Mouse (Mus musculus) embryonic fibroblast, embryonic 13.5 days (primary cell): ENCODE measurements around the gene Atp11c. TPM values are rescaled to one million over a fixed set of nuclear protein-coding genes. Genes with fewer than 3 reads are reported as not detected.

Source experiments
- H3K27ac ChIP-seq: 2 replicates; pipeline ENCODE4 v1.5.1; 2012; ENCODE audit warnings: low read length, control low read depth, inconsistent platforms; ENCODE audit not compliant: insufficient read depth
- H3K4me1 ChIP-seq: 2 replicates; pipeline ENCODE4 v1.6.1; 2011; ENCODE audit warnings: low read length; ENCODE audit not compliant: control insufficient read depth, insufficient read depth
- H3K4me3 ChIP-seq: 2 replicates; pipeline ENCODE4 v1.5.1; 2011; ENCODE audit warnings: mild to moderate bottlenecking, control low read depth, low read length; ENCODE audit not compliant: insufficient read depth
- CTCF ChIP-seq: IDR thresholded peaks from 2 replicates; pipeline ENCODE4 v1.5.1; 2011; ENCODE audit warnings: mild to moderate bottlenecking, control low read depth, low read length, moderate library complexity, borderline replicate concordance; ENCODE audit not compliant: insufficient read depth
- POLR2A ChIP-seq: IDR thresholded peaks from 2 replicates; pipeline ENCODE4 v1.6.1; 2011; ENCODE audit warnings: low read depth, mild to moderate bottlenecking, control low read depth, low read length, moderate library complexity
- polyA plus RNA-seq: library from polyadenylated mRNA; stranded (reverse); fragments of >200 nt; gene quantifications from 2 replicates; pipeline ENCODE4 v1.2.4, GENCODE M21; 2011; ENCODE audit warnings: low read depth; ENCODE audit not compliant: missing spikeins, insufficient read length

Atp11c gene
- 10.4 and 14.0 TPM in 2 replicates for polyA plus RNA-seq

DNA sequence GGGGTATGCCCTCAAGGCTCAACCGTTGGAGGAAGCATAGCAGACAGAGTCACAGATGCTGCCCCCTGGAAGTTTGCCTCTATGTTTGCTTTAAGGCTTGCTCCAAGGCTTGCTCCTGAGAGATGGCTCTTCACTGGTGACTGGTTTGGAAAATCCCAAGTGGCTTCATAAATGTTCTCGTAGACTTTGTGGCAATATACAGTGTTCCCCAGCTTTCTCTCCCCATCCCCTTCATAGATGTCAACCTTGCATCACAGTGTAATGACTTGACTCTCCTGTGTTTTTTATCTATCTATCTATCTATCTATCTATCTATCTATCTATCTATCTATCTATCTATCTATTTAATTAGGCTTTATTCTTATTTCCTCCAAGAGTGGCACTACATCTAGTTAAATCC lies at the start of gene Atp11c:
TSS of gene Atp11c (minus strand) at position 101 of the 400 bp plus-strand sequence.
- H3K4me1 ChIP-seq, result no peaks in the 10 kb centered on the region
- H3K4me3 ChIP-seq, result no peak within 1 kb of the TSS
- TF ChIP-seq POLR2A, result no peak
- no peak within 1 kb of the TSS for H3K27ac ChIP-seq

GRCm38 (mm10) chrX:60609202-60609601 lies 16.7 kb upstream of the Atp11c start:
- Histone ChIP-seq H3K27ac (no peak overlapping the region), H3K4me1 (no peaks in the 10 kb centered on the region), H3K4me3 (no peak overlapping the region)
- no peak for TF ChIP-seq CTCF
- no peak for TF ChIP-seq POLR2A

DNA sequence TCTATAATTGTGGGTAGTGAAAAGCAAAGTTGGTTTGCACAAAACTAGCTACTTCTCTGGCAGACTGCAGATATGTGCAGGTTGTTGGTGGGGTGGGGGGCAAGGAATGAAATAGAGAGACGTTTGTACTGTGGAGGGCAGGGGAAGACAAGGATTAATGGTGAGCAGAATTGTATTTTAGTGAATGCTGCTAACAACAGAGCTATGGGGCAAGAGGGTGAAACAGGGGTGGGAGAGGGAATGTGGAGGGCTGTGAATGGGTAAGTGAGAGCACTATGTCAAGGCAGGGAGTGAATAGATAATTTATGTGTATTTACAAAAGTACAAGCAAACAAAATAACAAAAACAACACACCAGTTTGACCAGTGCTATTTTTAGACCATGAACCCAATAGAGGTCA lies 22.0 kb downstream of the Atp11c start:
- H3K27ac ChIP-seq, result no peak overlapping the region
- H3K4me3 ChIP-seq, result no peak overlapping the region
- no peaks in the 10 kb centered on the region for H3K4me1 ChIP-seq
- TF ChIP-seq CTCF, result no peak
- TF ChIP-seq POLR2A, result no peak

DNA sequence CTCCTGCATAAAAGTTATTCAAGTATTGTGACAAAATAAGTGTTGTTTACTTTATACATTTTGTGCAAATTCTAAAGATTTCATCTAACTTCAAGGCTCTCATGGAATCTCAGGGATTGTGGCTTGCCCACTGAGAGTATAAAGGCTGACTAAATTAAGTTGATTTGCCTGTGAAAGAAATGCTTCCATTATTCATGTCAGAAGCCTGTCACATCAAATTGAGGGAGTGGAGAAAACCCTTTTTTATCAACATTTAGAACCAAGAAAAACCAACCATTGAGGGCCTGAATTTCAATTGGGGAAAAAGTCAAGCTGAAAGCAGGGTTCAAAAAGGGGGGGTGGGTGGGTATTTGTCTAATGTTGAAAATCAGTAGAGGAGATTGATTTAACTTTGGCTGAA lies 23.5 kb downstream of the Atp11c start:
- H3K4me3 ChIP-seq, result no peak overlapping the region
- no peak overlapping the region for H3K27ac ChIP-seq
- H3K4me1 ChIP-seq, result no peaks in the 10 kb centered on the region
- TF ChIP-seq POLR2A (no peak), CTCF (no peak)

DNA sequence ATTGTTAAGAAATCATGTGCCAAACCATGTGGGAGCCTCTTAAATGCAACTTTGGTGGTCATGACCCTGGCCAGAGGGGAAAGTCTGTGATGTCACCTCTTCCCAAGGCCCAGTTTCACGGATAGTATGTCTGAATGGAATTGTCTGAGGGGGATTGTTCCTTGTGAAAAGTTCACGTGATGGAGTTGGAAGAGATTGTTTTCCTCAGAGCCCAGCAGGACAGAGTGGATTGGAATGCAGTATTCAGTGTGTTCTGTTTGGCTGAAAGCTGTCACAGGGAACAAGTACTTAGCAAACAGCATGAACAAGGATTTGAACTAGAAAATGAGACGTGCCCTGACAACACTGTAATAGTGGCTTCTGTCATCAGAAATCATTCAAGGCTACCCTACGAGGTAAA lies 37.3 kb downstream of the Atp11c start:
- Histone ChIP-seq H3K27ac (no peak overlapping the region), H3K4me1 (no peaks in the 10 kb centered on the region), H3K4me3 (no peak overlapping the region)
- no peak for TF ChIP-seq POLR2A

- peak overlapping the region; percentile 58 for H3K4me3 ChIP-seq
- no peak for TF ChIP-seq POLR2A
- no peak for TF ChIP-seq CTCF
- H3K27ac ChIP-seq, result no peak overlapping the region
- no peaks in the 10 kb centered on the region for H3K4me1 ChIP-seq
Observed at GRCm38 (mm10) chrX:60547444-60548304, 44.8 kb downstream of the Atp11c start.

GRCm38 (mm10) chrX:60547098-60547443 lies 45.4 kb downstream of the Atp11c start:
- TF ChIP-seq CTCF (no peak), POLR2A (no peak)
- no peaks in the 10 kb centered on the region for H3K4me1 ChIP-seq
- no peak overlapping the region for H3K27ac ChIP-seq
- H3K4me3 ChIP-seq, result peak overlapping the region; percentile 58

GRCm38 (mm10) chrX:60545906-60546305 lies 46.6 kb downstream of the Atp11c start:
- Histone ChIP-seq H3K4me1 (no peaks in the 10 kb centered on the region), H3K27ac (no peak overlapping the region), H3K4me3 (no peak overlapping the region)
- TF ChIP-seq POLR2A (no peak), CTCF (no peak)

DNA sequence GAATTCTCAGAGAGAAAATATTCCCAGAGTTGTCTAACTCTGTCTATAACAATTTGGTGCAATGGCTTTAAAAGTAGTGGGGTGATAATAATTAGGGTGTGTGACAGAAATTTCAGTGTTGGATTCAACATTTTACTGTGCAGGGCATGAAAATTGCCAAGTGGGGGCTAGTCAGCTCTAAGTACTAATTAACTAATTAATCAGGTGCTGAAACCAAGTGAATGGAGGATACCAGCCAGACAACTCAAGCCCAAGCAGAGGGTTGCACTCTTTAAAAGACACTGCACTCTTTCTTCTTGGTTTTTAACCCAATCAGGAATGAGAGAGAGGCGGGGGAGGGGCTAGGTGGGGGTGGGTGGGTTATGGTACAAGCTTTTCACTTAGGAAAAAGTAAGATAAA lies 47.1 kb downstream of the Atp11c start:
- no peak overlapping the region for H3K4me3 ChIP-seq
- no peaks in the 10 kb centered on the region for H3K4me1 ChIP-seq
- no peak overlapping the region for H3K27ac ChIP-seq
- no peak for TF ChIP-seq CTCF
- no peak for TF ChIP-seq POLR2A

DNA sequence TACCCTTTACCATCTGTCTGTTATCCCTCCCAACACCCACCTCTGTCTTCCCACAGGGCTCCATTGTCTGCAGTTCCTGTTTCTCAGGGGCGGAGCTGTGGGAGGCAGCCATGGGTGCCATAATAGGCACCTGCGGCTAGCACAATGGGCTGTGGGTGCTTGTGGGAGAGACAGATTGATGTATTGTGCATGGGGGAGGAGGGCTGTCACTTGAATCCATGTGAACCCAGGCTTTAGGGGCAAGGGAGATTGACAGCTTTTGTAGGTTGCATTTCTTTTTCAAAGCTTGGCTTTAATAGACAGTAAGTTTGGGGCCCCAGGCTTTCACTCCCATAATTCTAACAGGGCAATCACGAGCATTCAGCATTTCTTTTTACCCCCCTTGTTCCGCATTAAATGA lies 48.4 kb downstream of the Atp11c start:
- TF ChIP-seq CTCF, result no peak
- no peak for TF ChIP-seq POLR2A
- Histone ChIP-seq H3K4me1 (no peaks in the 10 kb centered on the region), H3K4me3 (no peak overlapping the region), H3K27ac (no peak overlapping the region)
